Mouse (Mus musculus) Patski (cell line): ENCODE measurements around the gene Fzd7. TPM values are rescaled to one million over a fixed set of nuclear protein-coding genes. Genes with fewer than 3 reads are reported as not detected.
"Not testable (repeated sequence)": the region's sequence is repeated elsewhere in the genome, so short reads cannot be mapped to it uniquely, and the experiment has no call there.

Experiments used
- ATAC-seq: fragments of 100-300 bp; one replicate; pipeline ENCODE4 v1.8.0; 2021
- CTCF ChIA-PET: fragments of 350-600 bp; sonication (Branson Sonifier 250); formaldehyde crosslinking; loops from one replicate; lab custom pipeline; 2022; ENCODE audit warnings: inconsistent platforms; lab: Charles Lee
- POLR2A ChIA-PET: fragments of 350-600 bp; sonication (Branson Sonifier 250); formaldehyde crosslinking; loops from one replicate; lab custom pipeline; 2022; ENCODE audit warnings: antibody characterized with exemption, inconsistent platforms; lab: Charles Lee
- DNase-seq: peaks from one replicate; pipeline ENCODE4 v3.0.0-alpha.2; 2011; ENCODE audit warnings: low read depth, low spot score
- H3K27me3 ChIP-seq: fragments of 371-371 bp; one replicate; pipeline ENCODE4 v1.5.1; 2021
- CTCF ChIP-seq: fragments of 100-300 bp; IDR thresholded peaks from one replicate; pipeline ENCODE4 v1.5.1; 2021
- in situ Hi-C: fragments of 300-500 bp; cut with MboI; formaldehyde crosslinking; loops from 3 replicates; pipeline ENCODE4 v1.11.1; 2018; ENCODE audit warnings: low pct_unique_long_range_greater_than_20kb, mixed read lengths
- polyA plus RNA-seq: library from polyadenylated mRNA; unstranded; gene quantifications from one replicate; pipeline ENCODE4 v1.2.3, GENCODE M21; 2021

Gene Fzd7
- polyA plus RNA-seq = 30.8 TPM

- ATAC-seq (peak; percentile 46), DNase-seq (no peak)
- ChIA-PET CTCF (interaction anchor here (1.6 to 1.9 kb wide), 2 partner anchors 10 to 102 kb away, joined by 3 to 5 read pairs; no protein-coding TSS in a partner anchor), POLR2A (interaction anchor here (1.3 to 1.6 kb wide), 2 partner anchors 10 to 101 kb away, joined by 3 to 4 read pairs; no protein-coding TSS in a partner anchor)
- H3K27me3 ChIP-seq = no peaks in the 10 kb centered on the region
- in situ Hi-C loops = no loop called here
- no peak for TF ChIP-seq CTCF
These were observed at the start of gene Fzd7 for GRCm38 (mm10) chr1:59482331-59482695. Fzd7 (plus strand) TSS chr1:59482424.

GRCm38 (mm10) chr1:59433296-59433695 lies 48.9 kb upstream of the Fzd7 start:
- in situ Hi-C loops = no loop called here
- ChIA-PET CTCF (interaction anchor here (1.2 to 3.4 kb wide), 2 partner anchors 10 to 16 kb away, joined by 4 to 8 read pairs; no protein-coding TSS in a partner anchor), POLR2A (interaction anchor here (1.3 to 1.4 kb wide), 2 partner anchors 8 to 14 kb away, joined by 3 to 4 read pairs; no protein-coding TSS in a partner anchor)
- no peak for TF ChIP-seq CTCF
- H3K27me3 ChIP-seq = no peaks in the 10 kb centered on the region
- DNase-seq (no peak), ATAC-seq (no peak)

GRCm38 (mm10) chr1:59434071-59434470 lies 48.2 kb upstream of the Fzd7 start:
- ATAC-seq (no peak), DNase-seq (no peak)
- ChIA-PET POLR2A (interaction anchor here (1.3 kb wide), 1 partner anchor 15 kb away, joined by 4 read pairs; no protein-coding TSS in a partner anchor), CTCF (interaction anchor here (0.7 to 3.4 kb wide), 4 partner anchors 10 to 49 kb away, joined by 3 to 8 read pairs (median 4); no protein-coding TSS in a partner anchor)
- H3K27me3 ChIP-seq = no peaks in the 10 kb centered on the region
- in situ Hi-C loops = no loop called here
- TF ChIP-seq CTCF = no peak

GRCm38 (mm10) chr1:59435270-59435669 lies 47.0 kb upstream of the Fzd7 start:
- ChIA-PET POLR2A (no interaction called here), CTCF (interaction anchor here (1.5 to 3.4 kb wide), 2 partner anchors 8 to 50 kb away, joined by 4 to 8 read pairs; no protein-coding TSS in a partner anchor)
- TF ChIP-seq CTCF = no peak
- ATAC-seq = no peak
- H3K27me3 ChIP-seq = no peaks in the 10 kb centered on the region
- DNase-seq = no peak
- in situ Hi-C loops = no loop called here

- ChIA-PET POLR2A (no interaction called here), CTCF (no interaction called here)
- H3K27me3 ChIP-seq = no peaks in the 10 kb centered on the region
- no peak for TF ChIP-seq CTCF
- in situ Hi-C loops = no loop called here
- DNase-seq = no peak
- no peak for ATAC-seq
These were observed 45.9 kb upstream of the Fzd7 start for GRCm38 (mm10) chr1:59436321-59436720.

GRCm38 (mm10) chr1:59437927-59438326 lies 44.3 kb upstream of the Fzd7 start:
- CTCF ChIA-PET = no interaction called here
- H3K27me3 ChIP-seq = no peaks in the 10 kb centered on the region
- POLR2A ChIA-PET = interaction anchor here (1.1 kb wide), 1 partner anchor 97 kb away, joined by 3 read pairs; no protein-coding TSS in a partner anchor
- no peak for TF ChIP-seq CTCF
- in situ Hi-C loops = no loop called here
- DNase-seq = no peak
- no peak for ATAC-seq

- in situ Hi-C loops = no loop called here
- DNase-seq (no peak), ATAC-seq (no peak)
- ChIA-PET POLR2A (interaction anchor here (1.1 kb wide), 1 partner anchor 97 kb away, joined by 3 read pairs; no protein-coding TSS in a partner anchor), CTCF (no interaction called here)
- H3K27me3 ChIP-seq = no peaks in the 10 kb centered on the region
- no peak for TF ChIP-seq CTCF
These were observed 43.9 kb upstream of the Fzd7 start for GRCm38 (mm10) chr1:59438330-59438729.

- ATAC-seq = no peak
- in situ Hi-C loops = no loop called here
- CTCF ChIA-PET = no interaction called here
- no peak for DNase-seq
- no peak for TF ChIP-seq CTCF
- no peaks in the 10 kb centered on the region for H3K27me3 ChIP-seq
- POLR2A ChIA-PET = no interaction called here
These were observed 43.0 kb upstream of the Fzd7 start for GRCm38 (mm10) chr1:59439252-59439651.

GRCm38 (mm10) chr1:59439941-59440340 lies 42.3 kb upstream of the Fzd7 start:
- in situ Hi-C loops = loop anchor here (5.0 kb wide), 3 partner anchors 98 to 142 kb away; no protein-coding TSS in a partner anchor
- CTCF ChIA-PET = interaction anchor here (0.6 to 1.4 kb wide), 2 partner anchors 20 to 144 kb away, joined by 3 to 4 read pairs; no protein-coding TSS in a partner anchor
- ATAC-seq = no peak

GRCm38 (mm10) chr1:59442721-59443120 lies 39.5 kb upstream of the Fzd7 start:
- ATAC-seq, H3K27me3 ChIP-seq, POLR2A ChIA-PET, DNase-seq: not testable (repeated sequence)
- in situ Hi-C loops = loop anchor here (5.0 kb wide), 3 partner anchors 100 to 140 kb away; no protein-coding TSS in a partner anchor
- CTCF ChIA-PET = interaction anchor here (2.4 kb wide), 1 partner anchor 8 kb away, joined by 8 read pairs; no protein-coding TSS in a partner anchor

More at GRCm38 (mm10) chr1:59439941-59440340, 42.3 kb upstream of the Fzd7 start:
- H3K27me3 ChIP-seq = no peaks in the 10 kb centered on the region
- no peak for TF ChIP-seq CTCF
- POLR2A ChIA-PET = no interaction called here
- DNase-seq = no peak

GRCm38 (mm10) chr1:59444127-59444660 lies 38.0 kb upstream of the Fzd7 start:
- in situ Hi-C loops = loop anchor here (5.0 kb wide), 3 partner anchors 102 to 138 kb away; no protein-coding TSS in a partner anchor
- DNase-seq = peak; percentile 71
- ChIA-PET POLR2A (interaction anchor here (0.7 to 1.2 kb wide), 2 partner anchors 153 to 178 kb away, joined by 4 to 15 read pairs; no protein-coding TSS in a partner anchor), CTCF (interaction anchor here (0.9 to 2.4 kb wide), 3 partner anchors 10 to 112 kb away, joined by 3 to 8 read pairs (median 4); no protein-coding TSS in a partner anchor)
- TF ChIP-seq CTCF = peak; percentile 43
- H3K27me3 ChIP-seq = no peaks in the 10 kb centered on the region
- peak; percentile 70 for ATAC-seq
